Mouse (Mus musculus): ENCODE measurements around the gene Spint2. TPM values are rescaled to one million over a fixed set of nuclear protein-coding genes. Genes with fewer than 3 reads are reported as not detected.

Spint2 gene
- polyA plus RNA-seq, 1 experiment, result 35.7 TPM

DNA sequence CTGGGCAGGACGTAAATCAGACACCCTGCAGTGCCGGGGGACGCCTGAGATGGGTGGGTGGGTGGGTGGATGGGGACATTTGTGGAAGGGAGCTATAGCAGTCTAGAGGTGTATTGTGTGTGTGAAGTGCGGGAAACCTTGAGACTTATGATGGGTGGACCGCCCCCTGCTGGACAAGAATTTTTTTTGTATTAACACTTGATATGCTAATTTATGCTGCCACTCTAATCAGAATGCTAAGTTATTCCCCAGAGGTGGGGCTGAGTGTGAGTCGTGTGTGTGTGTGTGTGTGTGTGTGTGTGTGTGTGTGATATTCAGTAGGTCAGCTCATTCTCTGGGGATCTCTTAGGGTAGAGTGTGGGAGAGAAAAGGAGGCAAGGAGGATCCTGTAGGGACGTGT, 24.9 kb upstream of the Spint2 start:
- Histone ChIP-seq H3K4me3 (replicated peaks; ENCODE audit: control insufficient read depth, low read depth, low read length) (no peak overlapping the region), H3K27ac (ENCODE audit: control insufficient read depth, insufficient read depth, low read depth, low read length, poor library complexity) (no peak overlapping the region), H3K4me1 (ENCODE audit: control insufficient read depth, insufficient read depth, low read length) (no peaks in the 10 kb centered on the region; the same call in 1 of the 2 replicates)
- 43% methylated on average over 7 of the region's 7 CpGs for WGBS
- TF ChIP-seq POLR2A (IDR thresholded peaks at IDR 0.05; ENCODE audit: borderline replicate concordance, control insufficient read depth, low read depth, low read length) (no peak), CTCF (IDR thresholded peaks at IDR 0.05; ENCODE audit: control insufficient read depth, insufficient read depth, low read length) (peak; percentile 14; the same call in 1 of the 2 replicates)

DNA sequence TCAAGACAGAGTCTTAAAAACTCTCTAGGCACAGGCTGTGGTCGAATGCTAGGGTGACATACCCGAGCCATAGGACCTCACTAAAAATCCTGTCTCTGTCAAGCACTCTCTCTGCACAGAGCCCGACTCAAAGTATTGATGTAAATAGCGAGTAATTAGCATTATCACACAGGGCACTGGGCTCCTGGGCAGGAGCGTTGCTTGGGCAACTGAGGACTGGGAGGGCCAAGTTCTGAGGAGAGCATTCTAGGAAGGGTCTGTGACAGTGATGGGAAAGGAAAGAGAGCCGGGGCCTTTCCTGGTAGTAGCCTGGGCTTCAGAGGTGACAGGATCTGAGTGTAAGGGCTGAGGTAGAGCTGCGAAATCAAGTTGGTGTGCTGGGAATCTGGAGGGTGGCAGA, 24.4 kb upstream of the Spint2 start:
- TF ChIP-seq POLR2A (IDR thresholded peaks at IDR 0.05; ENCODE audit: borderline replicate concordance, control insufficient read depth, low read depth, low read length) (no peak), CTCF (IDR thresholded peaks at IDR 0.05; ENCODE audit: control insufficient read depth, insufficient read depth, low read length) (no peak)
- H3K4me3 ChIP-seq (replicated peaks; ENCODE audit: control insufficient read depth, low read depth, low read length), result no peak overlapping the region
- H3K4me1 ChIP-seq (ENCODE audit: control insufficient read depth, insufficient read depth, low read length), result no peaks in the 10 kb centered on the region; the same call in 1 of the 2 replicates
- 78% methylated on average over 7 of the region's 7 CpGs for WGBS
- no peak overlapping the region for H3K27ac ChIP-seq (ENCODE audit: control insufficient read depth, insufficient read depth, low read depth, low read length, poor library complexity)

DNA sequence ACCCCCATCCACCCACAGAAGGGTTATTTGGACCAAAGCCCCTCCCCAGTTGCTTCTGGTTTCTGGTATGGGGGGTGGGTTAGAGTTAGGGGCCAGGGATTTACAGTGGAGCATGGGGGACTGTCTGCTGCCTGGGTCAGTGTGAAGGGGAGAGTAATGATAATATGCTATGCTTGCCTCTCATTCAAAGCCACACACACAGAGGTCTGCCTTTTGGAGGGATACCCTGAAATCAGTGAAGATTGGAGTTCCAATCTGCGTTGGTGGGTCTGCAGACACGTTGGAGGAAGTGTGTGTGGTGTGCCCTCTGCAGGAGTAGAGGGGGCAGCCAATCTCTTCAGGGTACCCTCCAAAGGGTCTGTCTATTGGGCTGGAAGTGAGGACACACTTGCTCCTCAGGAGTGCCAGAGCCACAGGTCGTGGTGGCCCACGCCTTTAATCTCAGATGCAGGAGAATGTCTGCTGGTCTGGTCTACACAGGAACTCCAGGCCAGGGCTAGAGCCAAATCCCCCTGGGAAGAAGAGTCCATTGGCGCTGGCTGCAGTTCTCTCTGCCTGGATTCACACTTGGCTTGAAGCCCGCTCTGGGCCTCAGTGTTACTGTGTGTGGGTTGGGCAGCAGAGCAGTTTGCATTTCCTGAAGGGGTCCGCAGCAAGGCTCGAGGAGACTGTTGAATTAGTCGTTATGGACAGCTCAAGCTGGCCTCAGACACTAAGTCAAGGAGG, 23.7 kb upstream of the Spint2 start:
- 55% methylated on average over 9 of the region's 9 CpGs for WGBS
- H3K27ac ChIP-seq (ENCODE audit: control insufficient read depth, insufficient read depth, low read depth, low read length, poor library complexity), result no peak overlapping the region
- no peak for TF ChIP-seq POLR2A (IDR thresholded peaks at IDR 0.05; ENCODE audit: borderline replicate concordance, control insufficient read depth, low read depth, low read length)
- TF ChIP-seq CTCF (IDR thresholded peaks at IDR 0.05; ENCODE audit: control insufficient read depth, insufficient read depth, low read length), result no peak
- no peaks in the 10 kb centered on the region; the same call in 1 of the 2 replicates for H3K4me1 ChIP-seq (ENCODE audit: control insufficient read depth, insufficient read depth, low read length)
- H3K4me3 ChIP-seq (replicated peaks; ENCODE audit: control insufficient read depth, low read depth, low read length), result no peak overlapping the region

DNA sequence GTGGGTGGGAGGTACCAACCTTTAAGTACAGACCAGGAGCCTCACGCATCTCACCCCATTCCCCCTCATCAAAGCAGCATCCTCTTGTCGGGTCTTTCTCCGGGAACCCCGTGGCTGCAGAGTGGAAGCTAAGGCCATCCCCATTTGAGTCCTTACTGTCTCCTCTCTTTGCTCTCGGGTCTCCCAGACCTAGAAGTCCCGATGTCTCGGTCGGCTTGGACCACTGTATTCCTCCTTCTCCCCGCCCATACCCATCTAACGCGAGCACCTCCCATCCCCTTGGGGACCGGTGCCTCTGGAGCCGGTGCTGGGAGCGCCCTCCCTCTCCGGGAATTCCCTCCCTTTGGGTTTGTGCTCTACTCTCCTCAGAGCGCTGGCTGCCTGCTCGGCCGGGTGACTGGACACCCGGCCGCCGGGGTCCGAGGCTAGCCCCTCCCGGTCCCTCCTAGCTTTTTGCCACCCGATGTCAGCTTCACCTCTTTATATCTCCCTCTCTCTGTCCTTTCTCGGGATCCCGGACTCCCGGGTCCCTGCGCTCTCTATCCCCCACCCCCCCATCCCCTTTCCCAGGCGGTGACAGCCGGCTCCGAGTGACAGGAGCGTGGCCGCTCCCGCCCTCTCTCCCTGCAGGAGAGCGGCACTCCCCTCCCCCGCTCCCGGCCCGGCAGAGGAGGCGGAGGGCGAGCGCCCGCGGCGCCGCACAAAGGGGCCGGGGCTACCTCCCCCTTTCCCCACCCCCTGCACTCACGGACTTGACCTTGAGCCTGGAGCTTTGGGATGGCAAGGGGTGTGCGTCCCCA, 23.0 kb upstream of the Spint2 start:
- Histone ChIP-seq H3K27ac (ENCODE audit: control insufficient read depth, insufficient read depth, low read depth, low read length, poor library complexity) (no peak overlapping the region), H3K4me3 (replicated peaks; ENCODE audit: control insufficient read depth, low read depth, low read length) (no peak overlapping the region), H3K4me1 (ENCODE audit: control insufficient read depth, insufficient read depth, low read length) (no peaks in the 10 kb centered on the region; the same call in 1 of the 2 replicates)
- WGBS, result 3% methylated on average over 48 of the region's 48 CpGs
- TF ChIP-seq POLR2A (IDR thresholded peaks at IDR 0.05; ENCODE audit: borderline replicate concordance, control insufficient read depth, low read depth, low read length) (no peak), CTCF (IDR thresholded peaks at IDR 0.05; ENCODE audit: control insufficient read depth, insufficient read depth, low read length) (no peak)

DNA sequence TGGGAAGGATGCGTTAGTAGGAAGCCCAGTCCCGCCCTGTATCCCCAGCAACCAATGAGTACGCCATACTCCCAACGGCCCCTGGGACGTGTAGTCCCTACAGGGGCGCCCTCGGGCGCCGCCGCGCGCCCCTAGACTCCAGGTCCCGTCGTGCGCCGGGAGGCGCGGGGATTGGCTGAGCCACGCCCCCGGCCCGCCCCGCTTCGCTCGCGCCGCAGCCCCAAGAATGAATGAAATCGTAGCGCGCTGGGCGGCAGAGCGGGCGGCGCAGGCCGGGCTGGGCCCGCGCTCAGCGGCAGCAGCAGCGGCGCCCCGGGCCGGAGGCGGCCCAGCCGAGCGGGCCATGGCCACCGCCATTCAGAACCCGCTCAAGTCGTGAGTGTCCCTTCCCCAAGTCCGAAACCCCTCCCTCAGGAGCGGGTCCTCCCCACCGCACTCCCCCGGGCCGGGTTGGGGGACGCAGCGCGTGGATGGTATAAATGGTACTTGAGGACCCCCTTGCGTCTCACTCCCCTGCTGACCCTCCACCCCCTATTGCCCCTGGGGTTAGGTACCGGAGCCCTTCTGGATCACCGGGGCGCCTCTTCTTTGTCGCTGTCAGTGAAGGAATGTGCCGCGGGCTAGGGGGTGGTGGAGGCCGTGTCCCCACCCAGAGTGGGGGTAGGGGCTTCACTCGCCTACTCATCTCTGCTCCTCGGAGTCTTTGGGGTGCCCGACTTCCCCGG, 22.2 kb upstream of the Spint2 start, which contains the start of gene Dpf1:
Dpf1 (plus strand) TSS at position 214 of the 725 bp plus-strand sequence.
- TF ChIP-seq POLR2A (IDR thresholded peaks at IDR 0.05; ENCODE audit: borderline replicate concordance, control insufficient read depth, low read depth, low read length), result no peak
- TF ChIP-seq CTCF (IDR thresholded peaks at IDR 0.05; ENCODE audit: control insufficient read depth, insufficient read depth, low read length), result no peak
- WGBS, result 1% methylated on average over 67 of the region's 67 CpGs
- no peaks in the 10 kb centered on the region; the same call in 1 of the 2 replicates for H3K4me1 ChIP-seq (ENCODE audit: control insufficient read depth, insufficient read depth, low read length)
- H3K27ac ChIP-seq (ENCODE audit: control insufficient read depth, insufficient read depth, low read depth, low read length, poor library complexity), result no peak within 1 kb of the TSS
- no peak within 1 kb of the TSS for H3K4me3 ChIP-seq (replicated peaks; ENCODE audit: control insufficient read depth, low read depth, low read length)

DNA sequence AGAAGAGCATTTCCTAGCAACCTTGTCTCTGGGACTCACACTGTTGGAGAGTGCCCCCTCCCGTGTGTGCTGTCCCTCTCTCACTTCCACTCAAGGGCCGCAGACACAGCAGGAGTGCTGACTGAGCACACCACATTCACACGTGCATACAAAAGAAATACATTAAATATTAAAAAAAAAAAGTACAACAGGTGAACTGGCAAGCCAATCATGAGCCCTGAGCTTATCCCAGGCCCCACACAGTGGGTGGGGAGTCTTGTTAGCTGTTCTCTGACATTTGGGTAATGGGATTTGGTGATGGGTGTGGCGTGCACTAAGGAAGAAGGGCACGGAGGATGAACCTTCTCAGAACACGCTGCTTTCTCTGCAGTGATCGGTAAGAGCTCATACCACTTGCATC, 20.9 kb upstream of the Spint2 start:
- 70% methylated on average over 7 of the region's 7 CpGs for WGBS
- Histone ChIP-seq H3K4me3 (replicated peaks; ENCODE audit: control insufficient read depth, low read depth, low read length) (no peak overlapping the region), H3K27ac (ENCODE audit: control insufficient read depth, insufficient read depth, low read depth, low read length, poor library complexity) (no peak overlapping the region), H3K4me1 (ENCODE audit: control insufficient read depth, insufficient read depth, low read length) (no peaks in the 10 kb centered on the region; the same call in 1 of the 2 replicates)
- TF ChIP-seq POLR2A (IDR thresholded peaks at IDR 0.05; ENCODE audit: borderline replicate concordance, control insufficient read depth, low read depth, low read length) (no peak), CTCF (IDR thresholded peaks at IDR 0.05; ENCODE audit: control insufficient read depth, insufficient read depth, low read length) (no peak)

DNA sequence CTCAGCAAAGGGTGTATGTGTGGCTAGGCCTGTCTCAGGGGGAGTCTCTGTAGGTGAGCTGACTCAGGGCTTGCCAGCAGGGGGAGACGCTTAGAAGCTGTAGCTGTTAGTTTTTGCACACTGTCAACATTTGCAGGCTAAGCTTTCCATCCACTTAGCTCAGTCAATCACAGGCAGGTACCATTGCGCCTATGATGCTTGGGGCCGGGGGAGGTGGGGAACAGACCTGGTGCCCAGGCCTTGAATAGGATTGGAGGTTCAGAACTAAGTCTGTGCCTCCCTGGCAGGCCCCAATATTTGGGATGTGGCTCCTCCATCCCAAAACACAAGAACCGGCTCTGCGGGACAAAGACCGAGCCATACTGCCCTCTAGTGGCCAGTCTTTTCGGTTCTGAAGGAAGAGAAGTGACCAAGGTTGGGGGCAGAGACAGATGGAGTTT, 19.4 kb upstream of the Spint2 start:
- Histone ChIP-seq H3K27ac (ENCODE audit: control insufficient read depth, insufficient read depth, low read depth, low read length, poor library complexity) (no peak overlapping the region), H3K4me3 (replicated peaks; ENCODE audit: control insufficient read depth, low read depth, low read length) (no peak overlapping the region), H3K4me1 (ENCODE audit: control insufficient read depth, insufficient read depth, low read length) (no peaks in the 10 kb centered on the region)
- WGBS, result 10% methylated on average over 7 of the region's 7 CpGs
- TF ChIP-seq CTCF (IDR thresholded peaks at IDR 0.05; ENCODE audit: control insufficient read depth, insufficient read depth, low read length) (peak; percentile 76), POLR2A (IDR thresholded peaks at IDR 0.05; ENCODE audit: borderline replicate concordance, control insufficient read depth, low read depth, low read length) (no peak)

Data from bone marrow, adult 2 months (tissue).